Mouse (Mus musculus) bone marrow macrophage, adult 2 months (primary cell): ENCODE data around the gene Ntf5.

Experiments used
- CTCF ChIP-seq: IDR thresholded peaks from 2 replicates; pipeline ENCODE4 v1.5.1; 2012; ENCODE audit warnings: low read depth, mild to moderate bottlenecking, low read length, moderate library complexity
- POLR2A ChIP-seq: IDR thresholded peaks from 2 replicates; pipeline ENCODE4 v1.6.1; 2012; ENCODE audit warnings: mild to moderate bottlenecking, low read depth, low read length, borderline replicate concordance

DNA sequence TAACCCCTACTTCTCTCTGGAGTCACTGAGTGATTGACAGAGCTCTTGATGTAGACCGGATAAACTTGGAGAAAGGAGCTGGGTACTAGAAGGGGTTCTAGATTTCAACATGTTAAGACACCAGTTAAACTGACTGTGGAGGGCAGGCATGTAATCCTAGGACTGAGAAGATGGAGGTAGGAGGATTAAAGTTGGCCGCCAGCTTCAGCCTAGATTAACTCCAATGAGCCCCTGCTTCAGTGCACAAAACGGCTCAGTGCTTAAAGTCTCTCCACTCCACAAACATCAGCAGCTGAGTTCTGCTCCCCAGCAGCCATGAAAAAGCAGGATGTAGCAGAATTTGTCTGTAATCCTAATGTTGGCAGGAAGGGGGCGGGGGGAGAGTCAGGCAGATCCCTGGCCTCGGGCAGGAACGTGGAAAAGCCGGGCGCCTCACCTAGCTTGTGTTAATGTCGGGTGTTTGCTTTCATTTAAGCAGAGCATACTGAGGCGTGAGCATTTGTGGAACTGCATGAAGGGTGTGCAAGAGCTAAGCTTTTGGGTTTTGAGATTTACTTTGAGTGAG is 11.9 kb upstream of the Ntf5 start:
- TF ChIP-seq CTCF (no peak), POLR2A (no peak)
